Mouse (Mus musculus): ENCODE measurements around the gene Hipk2. TPM values are rescaled to one million over a fixed set of nuclear protein-coding genes. Genes with fewer than 3 reads are reported as not detected.

Gene Hipk2
- polyA plus RNA-seq, 2 experiments, result 11.9 to 12.3 TPM

- H3K9ac ChIP-seq (ENCODE audit: low read depth, low read length, severe bottlenecking), result no peak overlapping the region
- no peak overlapping the region for H3K4me2 ChIP-seq (replicated peaks; ENCODE audit: low read depth, low read length, severe bottlenecking)
- ATAC-seq (ENCODE audit: low FRiP score, low read depth) (no peak), DNase-seq (ENCODE audit: low spot score) (no peak)
- H3K27ac ChIP-seq (replicated peaks; ENCODE audit: low read depth, low read length), result no peak overlapping the region
- TF ChIP-seq POLR2A (IDR thresholded peaks at IDR 0.05; ENCODE audit: borderline replicate concordance, extremely low read depth, insufficient read depth, insufficient read length), result no peak
- peaks cover 19% of the 10 kb centered on the region for H3K4me1 ChIP-seq (ENCODE audit: control insufficient read depth, insufficient read depth, low read length)
- H3K4me3 ChIP-seq (replicated peaks; ENCODE audit: low read length), result no peak overlapping the region
- whole genome bisulfite sequencing, result 82% methylated on average over 3 of the region's 3 CpGs
- no peaks in the 10 kb centered on the region for H3K27me3 ChIP-seq (ENCODE audit: control insufficient read depth, insufficient read depth, low read length)
- H3K9me3 ChIP-seq (ENCODE audit: control insufficient read depth, low read length), result no peaks in the 10 kb centered on the region
- H3K36me3 ChIP-seq (ENCODE audit: control insufficient read depth, insufficient read depth, low read length), result peaks cover 5% of the 10 kb centered on the region; the same call in 1 of the 2 replicates
Observed at GRCm38 (mm10) chr6:38841551-38841950, 34.4 kb downstream of the Hipk2 start.

- H3K27ac ChIP-seq (replicated peaks; ENCODE audit: low read depth, low read length), result no peak overlapping the region
- H3K9me3 ChIP-seq (ENCODE audit: control insufficient read depth, low read length), result no peaks in the 10 kb centered on the region
- H3K9ac ChIP-seq (ENCODE audit: low read depth, low read length, severe bottlenecking), result no peak overlapping the region
- ATAC-seq (ENCODE audit: low FRiP score, low read depth), result no peak
- 74% methylated on average over 1 of the region's 1 CpGs for WGBS
- H3K27me3 ChIP-seq (ENCODE audit: control insufficient read depth, insufficient read depth, low read length), result no peaks in the 10 kb centered on the region
- no peak for TF ChIP-seq POLR2A (IDR thresholded peaks at IDR 0.05; ENCODE audit: borderline replicate concordance, extremely low read depth, insufficient read depth, insufficient read length)
- no peak for DNase-seq (ENCODE audit: low spot score)
- 0 out of 2 replicates have a peak, but pooled peaks cover 12% of the 10 kb centered on the region for H3K4me1 ChIP-seq (ENCODE audit: control insufficient read depth, insufficient read depth, low read length)
- H3K36me3 ChIP-seq (ENCODE audit: control insufficient read depth, insufficient read depth, low read length), result peaks cover 5% of the 10 kb centered on the region; the same call in 1 of the 2 replicates
- H3K4me3 ChIP-seq (replicated peaks; ENCODE audit: low read length), result no peak overlapping the region
- H3K4me2 ChIP-seq (replicated peaks; ENCODE audit: low read depth, low read length, severe bottlenecking), result no peak overlapping the region
Observed at GRCm38 (mm10) chr6:38840780-38841179, 35.2 kb downstream of the Hipk2 start.

- no peaks in the 10 kb centered on the region for H3K27me3 ChIP-seq (ENCODE audit: control insufficient read depth, insufficient read depth, low read length)
- no peak for ATAC-seq (ENCODE audit: low FRiP score, low read depth)
- 79% methylated on average over 2 of the region's 2 CpGs for WGBS
- H3K36me3 ChIP-seq (ENCODE audit: control insufficient read depth, insufficient read depth, low read length), result peaks cover 5% of the 10 kb centered on the region; the same call in 1 of the 2 replicates
- H3K4me1 ChIP-seq (ENCODE audit: control insufficient read depth, insufficient read depth, low read length), result 0 out of 2 replicates have a peak, but pooled peaks cover 9% of the 10 kb centered on the region
- no peak overlapping the region for H3K9ac ChIP-seq (ENCODE audit: low read depth, low read length, severe bottlenecking)
- no peak overlapping the region for H3K4me3 ChIP-seq (replicated peaks; ENCODE audit: low read length)
- no peak for DNase-seq (ENCODE audit: low spot score)
- no peak overlapping the region for H3K27ac ChIP-seq (replicated peaks; ENCODE audit: low read depth, low read length)
- no peak overlapping the region for H3K4me2 ChIP-seq (replicated peaks; ENCODE audit: low read depth, low read length, severe bottlenecking)
- no peak for TF ChIP-seq POLR2A (IDR thresholded peaks at IDR 0.05; ENCODE audit: borderline replicate concordance, extremely low read depth, insufficient read depth, insufficient read length)
- H3K9me3 ChIP-seq (ENCODE audit: control insufficient read depth, low read length), result no peaks in the 10 kb centered on the region
Observed at GRCm38 (mm10) chr6:38840380-38840779, 35.6 kb downstream of the Hipk2 start.

GRCm38 (mm10) chr6:38839891-38840290 is 36.1 kb downstream of the Hipk2 start:
- no peaks in the 10 kb centered on the region for H3K9me3 ChIP-seq (ENCODE audit: control insufficient read depth, low read length)
- 0 out of 2 replicates have a peak, but pooled peaks cover 6% of the 10 kb centered on the region for H3K4me1 ChIP-seq (ENCODE audit: control insufficient read depth, insufficient read depth, low read length)
- H3K27ac ChIP-seq (replicated peaks; ENCODE audit: low read depth, low read length), result no peak overlapping the region
- no peak overlapping the region for H3K4me3 ChIP-seq (replicated peaks; ENCODE audit: low read length)
- H3K4me2 ChIP-seq (replicated peaks; ENCODE audit: low read depth, low read length, severe bottlenecking), result no peak overlapping the region
- H3K27me3 ChIP-seq (ENCODE audit: control insufficient read depth, insufficient read depth, low read length), result no peaks in the 10 kb centered on the region
- 77% methylated on average over 4 of the region's 4 CpGs for WGBS
- no peak for TF ChIP-seq POLR2A (IDR thresholded peaks at IDR 0.05; ENCODE audit: borderline replicate concordance, extremely low read depth, insufficient read depth, insufficient read length)
- H3K9ac ChIP-seq (ENCODE audit: low read depth, low read length, severe bottlenecking), result no peak overlapping the region
- peaks cover 5% of the 10 kb centered on the region; the same call in 1 of the 2 replicates for H3K36me3 ChIP-seq (ENCODE audit: control insufficient read depth, insufficient read depth, low read length)
- ATAC-seq (ENCODE audit: low FRiP score, low read depth) (no peak), DNase-seq (ENCODE audit: low spot score) (no peak)

GRCm38 (mm10) chr6:38838061-38838460 is 37.9 kb downstream of the Hipk2 start:
- no peak for TF ChIP-seq POLR2A (IDR thresholded peaks at IDR 0.05; ENCODE audit: borderline replicate concordance, extremely low read depth, insufficient read depth, insufficient read length)
- whole genome bisulfite sequencing, result 85% methylated on average over 4 of the region's 4 CpGs
- no peak for ATAC-seq (ENCODE audit: low FRiP score, low read depth)

More at GRCm38 (mm10) chr6:38838061-38838460, 37.9 kb downstream of the Hipk2 start:
- no peak overlapping the region for H3K9ac ChIP-seq (ENCODE audit: low read depth, low read length, severe bottlenecking)
- H3K27ac ChIP-seq (replicated peaks; ENCODE audit: low read depth, low read length), result no peak overlapping the region
- no peaks in the 10 kb centered on the region for H3K27me3 ChIP-seq (ENCODE audit: control insufficient read depth, insufficient read depth, low read length)
- H3K9me3 ChIP-seq (ENCODE audit: control insufficient read depth, low read length), result no peaks in the 10 kb centered on the region
- H3K4me2 ChIP-seq (replicated peaks; ENCODE audit: low read depth, low read length, severe bottlenecking), result no peak overlapping the region
- no peak for DNase-seq (ENCODE audit: low spot score)
- H3K4me3 ChIP-seq (replicated peaks; ENCODE audit: low read length), result no peak overlapping the region
- H3K36me3 ChIP-seq (ENCODE audit: control insufficient read depth, insufficient read depth, low read length), result peaks cover 5% of the 10 kb centered on the region; the same call in 1 of the 2 replicates
- H3K4me1 ChIP-seq (ENCODE audit: control insufficient read depth, insufficient read depth, low read length), result 0 out of 2 replicates have a peak, but pooled peaks cover 6% of the 10 kb centered on the region

All from limb, embryonic 14.5 days (tissue).